Mouse (Mus musculus) CH12.LX (cell line): ENCODE data around the gene Tinf2. TPM values are rescaled to one million over a fixed set of nuclear protein-coding genes. Genes with fewer than 3 reads are reported as not detected.

Experiments
- DNase-seq: peaks from one replicate; pipeline ENCODE4 v3.0.0-alpha.2; 2013; ENCODE audit errors: extremely low read depth
- H3K27ac ChIP-seq: 2 replicates; pipeline ENCODE4 v1.5.1; 2012; ENCODE audit warnings: low read depth, mild to moderate bottlenecking, control low read depth, moderate library complexity; ENCODE audit not compliant: insufficient read depth
- H3K27me3 ChIP-seq: replicated peaks from 2 replicates; pipeline ENCODE3; 2012; ENCODE audit warnings: inconsistent platforms
- H3K36me3 ChIP-seq, 2 experiments: replicated peaks in 1 of 2; 2 replicates each; pipeline versions ENCODE3 to v1.6.1; 2012; ENCODE audit warnings: inconsistent platforms in 1 of 2, low read length in 1 of 2, mild to moderate bottlenecking in 1 of 2, mixed read lengths in 1 of 2, moderate library complexity in 1 of 2; ENCODE audit not compliant: control insufficient read depth in 1 of 2, insufficient read depth in 1 of 2
- H3K4me1 ChIP-seq, 2 experiments: 2 replicates each; pipeline ENCODE4 v1.6.1; 2012; ENCODE audit warnings: inconsistent platforms in 1 of 2, moderate library complexity in 1 of 2; ENCODE audit not compliant: insufficient read depth in 2 of 2, control insufficient read depth in 1 of 2
- H3K4me2 ChIP-seq: 2 replicates; pipeline ENCODE4 v1.6.1; 2012; ENCODE audit warnings: low read depth, mild to moderate bottlenecking, control low read depth; ENCODE audit not compliant: poor library complexity, insufficient read depth, severe bottlenecking
- H3K4me3 ChIP-seq, 3 experiments: fragments of 150-350 bp in 1 of 3; sonication (generic) in 1 of 3; replicated peaks in 1 of 3; 2 replicates each; pipeline versions ENCODE3 to v1.5.1; 2011 to 2012; ENCODE audit warnings: low read depth in 2 of 3, low read length in 2 of 3, mild to moderate bottlenecking in 2 of 3, moderate library complexity in 2 of 3, control low read depth in 1 of 3, improper control_type of control experiment in 1 of 3, inconsistent platforms in 1 of 3, mixed read lengths in 1 of 3; ENCODE audit not compliant: poor library complexity in 1 of 3
- H3K79me2 ChIP-seq: replicated peaks from 2 replicates; pipeline ENCODE4 v1.6.1; 2012; ENCODE audit warnings: mild to moderate bottlenecking, moderate library complexity; ENCODE audit not compliant: control insufficient read depth, poor library complexity, insufficient read depth, severe bottlenecking; ENCODE audit errors: extremely low read depth
- H3K9ac ChIP-seq: 2 replicates; pipeline ENCODE4 v1.6.1; 2012; ENCODE audit warnings: low read depth, mild to moderate bottlenecking, control low read depth, moderate library complexity; ENCODE audit not compliant: insufficient read depth
- H3K9me3 ChIP-seq: replicated peaks from 2 replicates; pipeline ENCODE3; 2012; ENCODE audit warnings: low read length, inconsistent platforms, mixed read lengths
- CHD1 ChIP-seq: IDR thresholded peaks from 2 replicates; pipeline ENCODE4 v1.6.1; 2012; ENCODE audit warnings: low read depth, low read length, improper control_type of control experiment, inconsistent platforms
- CHD2 ChIP-seq: IDR thresholded peaks from 2 replicates; pipeline ENCODE4 v1.6.1; 2011; ENCODE audit warnings: low read length, improper control_type of control experiment
- CTCF ChIP-seq, 2 experiments: IDR thresholded peaks in 1 of 2; conservative IDR thresholded peaks in 1 of 2; 2 replicates each; pipeline ENCODE4 v1.5.1; 2011 to 2012; ENCODE audit warnings: low read depth in 2 of 2, low read length in 2 of 2, improper control_type of control experiment in 1 of 2, inconsistent platforms in 1 of 2, mild to moderate bottlenecking in 1 of 2, moderate library complexity in 1 of 2
- ELF1 ChIP-seq: IDR thresholded peaks from 2 replicates; pipeline ENCODE4 v1.6.1; 2014; ENCODE audit warnings: low read depth, mild to moderate bottlenecking, inconsistent platforms, low read length, improper control_type of control experiment
- ETS1 ChIP-seq: conservative IDR thresholded peaks from 2 replicates; pipeline ENCODE4 v1.6.1; 2012; ENCODE audit warnings: low read depth, mild to moderate bottlenecking, inconsistent platforms, low read length, improper control_type of control experiment, moderate library complexity
- GABPA ChIP-seq: IDR thresholded peaks from 2 replicates; pipeline ENCODE4 v1.6.1; 2012; ENCODE audit warnings: low read depth, low read length, improper control_type of control experiment, inconsistent platforms; ENCODE audit not compliant: insufficient replicate concordance
- HCFC1 ChIP-seq: IDR thresholded peaks from 2 replicates; pipeline ENCODE4 v1.6.1; 2012; ENCODE audit warnings: low read depth, mild to moderate bottlenecking, inconsistent platforms, low read length, improper control_type of control experiment
- IRF4 ChIP-seq: IDR thresholded peaks from 2 replicates; pipeline ENCODE4 v1.6.1; 2014; ENCODE audit warnings: low read depth, mild to moderate bottlenecking, inconsistent platforms, low read length, improper control_type of control experiment
- JUN ChIP-seq: IDR thresholded peaks from 2 replicates; pipeline ENCODE4 v1.6.1; 2011; ENCODE audit warnings: low read depth, mild to moderate bottlenecking, low read length, improper control_type of control experiment, moderate library complexity; ENCODE audit not compliant: insufficient read depth
- KAT2A ChIP-seq: IDR thresholded peaks from 2 replicates; pipeline ENCODE4 v1.6.1; 2012; ENCODE audit warnings: low read length, improper control_type of control experiment, inconsistent platforms; ENCODE audit not compliant: insufficient replicate concordance
- MAFK ChIP-seq: IDR thresholded peaks from 2 replicates; pipeline ENCODE4 v1.6.1; 2011; ENCODE audit warnings: low read length, improper control_type of control experiment; ENCODE audit not compliant: insufficient replicate concordance
- NELFE ChIP-seq: IDR thresholded peaks from 2 replicates; pipeline ENCODE4 v1.6.1; 2011; ENCODE audit warnings: low read depth, low read length, improper control_type of control experiment
- NRF1 ChIP-seq: IDR thresholded peaks from 2 replicates; pipeline ENCODE4 v1.6.1; 2014; ENCODE audit warnings: low read depth, mild to moderate bottlenecking, inconsistent platforms, low read length, improper control_type of control experiment, moderate library complexity
- POLR2A ChIP-seq: IDR thresholded peaks from 2 replicates; pipeline ENCODE4 v1.6.1; 2011; ENCODE audit warnings: low read depth, mild to moderate bottlenecking, improper control_type of control experiment, low read length
- POLR2AphosphoS2 ChIP-seq: IDR thresholded peaks from 2 replicates; pipeline ENCODE4 v1.6.1; 2011; ENCODE audit warnings: low read depth, low read length, improper control_type of control experiment
- RAD21 ChIP-seq: IDR thresholded peaks from 2 replicates; pipeline ENCODE4 v1.6.1; 2011; ENCODE audit warnings: low read depth, mild to moderate bottlenecking, low read length, improper control_type of control experiment, moderate library complexity
- SIN3A ChIP-seq: IDR thresholded peaks from 2 replicates; pipeline ENCODE4 v1.6.1; 2012; ENCODE audit warnings: low read length, improper control_type of control experiment, inconsistent platforms
- SMC3 ChIP-seq: IDR thresholded peaks from 2 replicates; pipeline ENCODE4 v1.6.1; 2011; ENCODE audit warnings: low read depth, low read length, improper control_type of control experiment
- TCF12 ChIP-seq: IDR thresholded peaks from 2 replicates; pipeline ENCODE4 v1.6.1; 2014; ENCODE audit warnings: low read depth, mild to moderate bottlenecking, inconsistent platforms, low read length, improper control_type of control experiment
- UBTF ChIP-seq: IDR thresholded peaks from 2 replicates; pipeline ENCODE4 v1.6.1; 2012; ENCODE audit warnings: low read depth, mild to moderate bottlenecking, inconsistent platforms, low read length, improper control_type of control experiment, moderate library complexity
- USF1 ChIP-seq: IDR thresholded peaks from 2 replicates; pipeline ENCODE4 v1.6.1; 2014; ENCODE audit warnings: low read depth, mild to moderate bottlenecking, inconsistent platforms, low read length, improper control_type of control experiment
- USF2 ChIP-seq: conservative IDR thresholded peaks from 2 replicates; pipeline ENCODE4 v1.6.1; 2011; ENCODE audit warnings: low read depth, low read length, improper control_type of control experiment
- ZKSCAN1 ChIP-seq: IDR thresholded peaks from 2 replicates; pipeline ENCODE4 v1.6.1; 2012; ENCODE audit warnings: low read depth, inconsistent platforms, low read length, improper control_type of control experiment, borderline replicate concordance
- ZMIZ1 ChIP-seq: IDR thresholded peaks from 2 replicates; pipeline ENCODE4 v1.6.1; 2012; ENCODE audit warnings: low read depth, mild to moderate bottlenecking, inconsistent platforms, low read length, improper control_type of control experiment
- ZNF384 ChIP-seq: IDR thresholded peaks from 2 replicates; pipeline ENCODE4 v1.6.1; 2012; ENCODE audit warnings: low read depth, low read length, improper control_type of control experiment, inconsistent platforms
- dilution Hi-C: fragments of 300-500 bp; cut with MboI; formaldehyde crosslinking; loops from 2 replicates; pipeline ENCODE4 v1.14.3; 2020; ENCODE audit warnings: low sequenced_read_pairs; ENCODE audit not compliant: extremely low pct_unique_long_range_greater_than_20kb, extremely low pct_ligation_motif_present
- in situ Hi-C: fragments of 300-500 bp; cut with MboI; formaldehyde crosslinking; loops from 3 replicates; pipeline ENCODE4 v1.14.3; 2019; ENCODE audit warnings: low sequenced_read_pairs, low pct_ligation_motif_present, low pct_unique_long_range_greater_than_20kb, mixed read lengths
- polyA plus RNA-seq: library from polyadenylated mRNA; unstranded; fragments of >175 nt; gene quantifications from 2 replicates; pipeline ENCODE4 v1.2.1, GENCODE M21; 2012; ENCODE audit warnings: low read depth; ENCODE audit not compliant: insufficient read length
- total RNA-seq, 2 experiments: library from RNA; depleted of rRNA; stranded (reverse); fragments of 300-350 nt in 1 of 2; fragments of >200 nt in 1 of 2; gene quantifications; 2 replicates each; pipeline ENCODE4 v1.2.3; 2012 to 2014

The Tinf2 gene
- total and polyA plus RNA-seq, 3 experiments, result 23.3 to 31.1 (median 29.1) TPM

DNA sequence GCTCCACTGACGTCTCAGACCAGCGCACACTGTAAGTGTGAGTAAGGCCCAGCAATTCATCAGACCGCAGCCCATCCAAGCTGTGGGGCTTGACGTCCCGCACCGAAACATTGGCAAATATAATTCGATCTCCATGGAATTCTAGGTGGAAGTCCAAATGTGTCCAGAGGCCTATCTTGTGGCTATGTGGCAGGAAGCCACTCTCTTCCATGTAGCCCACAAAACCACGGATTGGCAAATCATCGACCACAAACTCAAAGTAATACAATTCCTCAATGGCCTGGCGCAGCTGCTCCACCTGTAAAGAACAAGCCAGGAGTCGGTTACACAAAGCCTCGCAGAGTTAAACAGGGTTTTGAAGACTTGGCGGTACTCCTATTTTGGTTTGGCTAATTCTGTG, 40.3 kb downstream of the Tinf2 start:
- no peak overlapping the region for H3K9ac ChIP-seq
- no peak for DNase-seq
- peaks cover 36 to 58% of the 10 kb centered on the region in 2 experiments for H3K36me3 ChIP-seq
- H3K27ac ChIP-seq, result no peak overlapping the region
- no peak overlapping the region for H3K4me3 ChIP-seq
- H3K9me3 ChIP-seq, result no peaks in the 10 kb centered on the region
- in situ Hi-C loops (no loop called here), dilution Hi-C loops (no loop called here)
- peaks cover 38% of the 10 kb centered on the region for H3K79me2 ChIP-seq
- H3K4me1 ChIP-seq, result peaks cover 4 to 45% of the 10 kb centered on the region in 2 experiments; a peak in 2 of 4 replicates
- no peak overlapping the region for H3K4me2 ChIP-seq
- no peaks in the 10 kb centered on the region for H3K27me3 ChIP-seq
- TF ChIP-seq MAFK (no peak), CTCF (conservative IDR thresholded peaks at IDR 0.05 in 1 of 2, IDR thresholded peaks at IDR 0.05 in 1 of 2; ENCODE audit: low read depth in 2 of 2, low read length in 2 of 2) (no peak), CHD2 (no peak), SMC3 (no peak), HCFC1 (no peak), GABPA (no peak), NRF1 (no peak)
- TF ChIP-seq, all 38 proteins: peak for 0

GRCm38 (mm10) chr14:55640816-55641215, 40.8 kb downstream of the Tinf2 start:
- in situ Hi-C loops, result no loop called here

GRCm38 (mm10) chr14:55637795-55638194, 43.8 kb downstream of the Tinf2 start, which contains the start of gene Gm49378:
Gm49378 (minus strand) TSS chr14:55637895.
- in situ Hi-C loops, result no loop called here
- Histone ChIP-seq H3K4me2 (no peak within 1 kb of the TSS), H3K27me3 (no peaks in the 10 kb centered on the region), H3K79me2 (peaks cover 27% of the 10 kb centered on the region), H3K27ac (no peak within 1 kb of the TSS), H3K9ac (no peak within 1 kb of the TSS), H3K4me1 (peaks cover 4 to 46% of the 10 kb centered on the region in 2 experiments; a peak in 3 of 4 replicates), H3K4me3 (no peak within 1 kb of the TSS), H3K9me3 (no peaks in the 10 kb centered on the region), H3K36me3 (peaks cover 50 to 72% of the 10 kb centered on the region in 2 experiments)
- dilution Hi-C loops, result no loop called here
- DNase-seq, result no peak
- TF ChIP-seq MAFK, result no peak
- TF ChIP-seq ZNF384, result no peak
- TF ChIP-seq CHD1, result no peak
- TF ChIP-seq CTCF (conservative IDR thresholded peaks at IDR 0.05 in 1 of 2, IDR thresholded peaks at IDR 0.05 in 1 of 2; ENCODE audit: low read depth in 2 of 2, low read length in 2 of 2), result no peak
- TF ChIP-seq KAT2A, result no peak
- TF ChIP-seq IRF4, result no peak
- no peak for TF ChIP-seq SMC3
- TF ChIP-seq JUN, result no peak
- TF ChIP-seq HCFC1, result no peak
- no peak for TF ChIP-seq ZKSCAN1
- no peak for TF ChIP-seq USF1
- no peak for TF ChIP-seq USF2
- no peak for TF ChIP-seq POLR2A
- TF ChIP-seq ELF1, result no peak
- no peak for TF ChIP-seq SIN3A
- no peak for TF ChIP-seq POLR2AphosphoS2
- no peak for TF ChIP-seq TCF12
- no peak for TF ChIP-seq UBTF

More at GRCm38 (mm10) chr14:55640816-55641215, 40.8 kb downstream of the Tinf2 start:
- Histone ChIP-seq H3K4me3 (no peak overlapping the region), H3K4me1 (peaks cover 4 to 44% of the 10 kb centered on the region in 2 experiments; a peak in 2 of 4 replicates), H3K9ac (no peak overlapping the region), H3K4me2 (no peak overlapping the region), H3K36me3 (peaks cover 36 to 57% of the 10 kb centered on the region in 2 experiments), H3K9me3 (no peaks in the 10 kb centered on the region), H3K27me3 (no peaks in the 10 kb centered on the region), H3K79me2 (peaks cover 38% of the 10 kb centered on the region), H3K27ac (no peak overlapping the region)
- DNase-seq, result no peak
- TF ChIP-seq MAFK, result no peak
- no peak for TF ChIP-seq KAT2A
- no peak for TF ChIP-seq SMC3
- TF ChIP-seq HCFC1, result no peak
- TF ChIP-seq CHD1, result no peak
- TF ChIP-seq IRF4, result no peak
- no peak for TF ChIP-seq CTCF (conservative IDR thresholded peaks at IDR 0.05 in 1 of 2, IDR thresholded peaks at IDR 0.05 in 1 of 2; ENCODE audit: low read depth in 2 of 2, low read length in 2 of 2)
- TF ChIP-seq NELFE, result no peak
- no peak for TF ChIP-seq ETS1
- TF ChIP-seq NRF1, result no peak
- no peak for TF ChIP-seq ZMIZ1
- TF ChIP-seq RAD21, result no peak
- no peak for TF ChIP-seq ELF1
- no peak for TF ChIP-seq ZKSCAN1
- dilution Hi-C loops, result no loop called here
